Mouse (Mus musculus): Measurements from ENCODE around the gene Samsn1.

DNA sequence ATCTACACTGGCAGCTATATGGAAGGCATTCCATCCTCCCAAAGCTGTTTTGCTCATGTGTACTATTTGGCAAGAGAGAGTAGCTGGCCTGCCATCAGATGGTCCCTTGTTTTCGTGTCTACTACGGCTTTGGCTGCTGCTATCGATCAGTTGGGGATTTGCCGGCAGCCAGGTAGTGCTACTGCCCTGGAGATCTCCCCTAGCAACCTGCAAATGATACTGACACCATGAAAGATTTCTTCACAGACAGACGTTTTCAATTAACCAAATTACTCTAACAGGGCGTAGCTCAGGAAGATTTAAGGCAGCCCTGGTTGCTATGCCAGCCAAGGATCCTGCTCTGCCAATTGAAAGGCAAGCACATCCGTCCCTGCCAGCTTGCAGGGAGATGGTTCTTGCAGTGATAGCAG is 178.4 kb downstream of the Samsn1 start:
- TF ChIP-seq POLR2A (IDR thresholded peaks at IDR 0.05; ENCODE audit: extremely low read depth, insufficient read depth, low read length) (no peak), CTCF (IDR thresholded peaks at IDR 0.05; ENCODE audit: low read depth, low read length) (no peak)

Measured in liver, adult 2 months (tissue).